Mouse (Mus musculus): ENCODE measurements at regions not wholly inside any gene's neighbourhood (a gene's known extent, or its start where the extent isn't known, plus 50 kb on each side); places are given as distances from the start of the nearest gene placed in this dataset.

- no peaks in the 10 kb centered on the region for H3K36me3 ChIP-seq
- H3K4me1 ChIP-seq = 0 out of 2 replicates have a peak, but pooled peaks cover 5% of the 10 kb centered on the region
- peaks cover 27% of the 10 kb centered on the region for H3K27me3 ChIP-seq
- no peak overlapping the region for H3K4me3 ChIP-seq (replicated peaks)
- no peak overlapping the region for H3K27ac ChIP-seq (replicated peaks)
- no peak for ATAC-seq (ENCODE audit: insufficient number of reproducible peaks, low FRiP score, low TSS enrichment, low read depth)
- WGBS = 21% methylated on average over 8 of the region's 8 CpGs
- no peak overlapping the region for H3K4me2 ChIP-seq (replicated peaks)
- H3K9ac ChIP-seq = no peak overlapping the region
- H3K9me3 ChIP-seq (replicated peaks) = no peaks in the 10 kb centered on the region
These were observed 111.8 kb upstream of the Csf3r start for GRCm38 (mm10) chr4:125912444-125913049.

DNA sequence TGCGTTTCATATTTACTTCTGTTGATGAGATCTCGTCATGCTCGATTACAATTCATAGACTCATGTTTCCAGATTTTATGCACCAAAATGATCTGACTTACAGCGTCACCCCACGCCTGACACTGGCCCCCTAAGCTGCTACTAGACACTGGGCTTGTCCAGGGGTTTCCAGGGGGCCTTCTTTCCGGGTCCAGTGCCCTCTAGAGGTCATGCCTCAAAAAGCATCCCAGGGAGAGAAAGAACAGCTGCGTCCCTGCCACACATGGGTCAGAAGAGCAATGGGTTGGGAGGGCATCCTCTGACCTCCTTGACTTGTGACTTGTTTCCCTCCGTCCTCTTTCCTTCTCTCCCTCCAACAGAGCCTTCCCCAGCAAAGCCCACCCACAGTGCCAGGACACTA, 109.2 kb upstream of the Csf3r start:
- H3K9me3 ChIP-seq (replicated peaks) = no peaks in the 10 kb centered on the region
- H3K9ac ChIP-seq = no peak overlapping the region
- H3K4me2 ChIP-seq (replicated peaks) = no peak overlapping the region
- H3K27ac ChIP-seq (replicated peaks) = no peak overlapping the region
- ATAC-seq (ENCODE audit: insufficient number of reproducible peaks, low FRiP score, low TSS enrichment, low read depth) = no peak
- H3K27me3 ChIP-seq = peaks cover 24% of the 10 kb centered on the region
- 0 out of 2 replicates have a peak, but pooled peaks cover 5% of the 10 kb centered on the region for H3K4me1 ChIP-seq
- WGBS = 24% methylated on average over 8 of the region's 8 CpGs
- no peaks in the 10 kb centered on the region for H3K36me3 ChIP-seq
- no peak overlapping the region for H3K4me3 ChIP-seq (replicated peaks)

GRCm38 (mm10) chr4:125917210-125917609, 107.1 kb upstream of the Csf3r start:
- ATAC-seq (ENCODE audit: insufficient number of reproducible peaks, low FRiP score, low TSS enrichment, low read depth) = no peak
- no peaks in the 10 kb centered on the region for H3K36me3 ChIP-seq
- peaks cover 25% of the 10 kb centered on the region for H3K27me3 ChIP-seq
- H3K4me1 ChIP-seq = peaks cover 16% of the 10 kb centered on the region
- H3K4me2 ChIP-seq (replicated peaks) = no peak overlapping the region
- no peak overlapping the region for H3K9ac ChIP-seq
- H3K27ac ChIP-seq (replicated peaks) = no peak overlapping the region
- H3K9me3 ChIP-seq (replicated peaks) = no peaks in the 10 kb centered on the region
- H3K4me3 ChIP-seq (replicated peaks) = no peak overlapping the region
- WGBS = 14% methylated on average over 6 of the region's 6 CpGs

DNA sequence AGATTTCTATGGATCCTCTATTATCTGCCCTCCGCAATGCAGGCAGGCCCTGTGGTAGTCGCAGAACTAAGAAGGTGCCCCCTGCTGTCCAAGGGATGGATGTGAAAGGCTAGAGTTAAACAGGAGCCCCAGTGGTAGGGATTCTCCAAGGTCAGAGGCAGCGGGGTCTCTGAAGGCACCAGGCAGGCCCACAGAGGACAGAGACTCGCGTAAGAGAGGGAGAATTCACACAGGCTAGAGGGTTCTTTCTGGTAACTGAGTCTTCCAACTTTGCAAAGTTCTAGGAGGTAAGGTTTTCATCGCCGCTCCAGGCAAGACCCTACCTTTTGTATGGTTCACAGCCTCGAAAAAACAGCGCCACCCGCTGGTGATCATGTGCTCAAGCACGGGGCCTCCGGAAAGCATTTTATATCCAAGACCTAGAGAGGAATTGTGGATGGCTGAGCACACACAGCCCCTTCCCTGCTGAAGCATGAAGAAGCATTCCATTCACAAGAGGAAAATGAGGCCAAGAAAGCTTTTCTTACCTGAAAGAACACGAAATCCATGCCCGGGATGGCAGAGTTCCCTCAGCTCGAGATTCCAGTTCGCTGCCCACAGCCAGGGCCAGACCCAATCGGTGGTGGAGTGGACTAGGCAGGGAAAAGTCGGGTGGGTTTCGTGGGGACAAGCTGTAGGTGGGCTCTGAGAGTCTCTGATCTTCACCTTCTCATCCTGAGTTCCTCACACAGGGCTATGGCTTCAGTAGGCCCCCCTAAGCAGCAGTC, 102.6 kb upstream of the Csf3r start:
- H3K27me3 ChIP-seq = peaks cover 14% of the 10 kb centered on the region
- ATAC-seq (ENCODE audit: insufficient number of reproducible peaks, low FRiP score, low TSS enrichment, low read depth) = no peak
- H3K36me3 ChIP-seq = no peaks in the 10 kb centered on the region
- H3K9ac ChIP-seq = no peak overlapping the region
- H3K4me3 ChIP-seq (replicated peaks) = no peak overlapping the region
- H3K9me3 ChIP-seq (replicated peaks) = no peaks in the 10 kb centered on the region
- no peak overlapping the region; the same call in 1 of the 2 replicates for H3K4me2 ChIP-seq (replicated peaks)
- WGBS = 15% methylated on average over 19 of the region's 19 CpGs
- peaks cover 19% of the 10 kb centered on the region for H3K4me1 ChIP-seq
- H3K27ac ChIP-seq (replicated peaks) = no peak overlapping the region

GRCm38 (mm10) chr4:125922317-125922878, 102.0 kb upstream of the Csf3r start:
- Histone ChIP-seq H3K27me3 (peaks cover 14% of the 10 kb centered on the region), H3K4me2 (replicated peaks) (no peak overlapping the region), H3K9ac (no peak overlapping the region), H3K4me1 (peaks cover 15% of the 10 kb centered on the region), H3K9me3 (replicated peaks) (no peaks in the 10 kb centered on the region), H3K27ac (replicated peaks) (no peak overlapping the region), H3K4me3 (replicated peaks) (no peak overlapping the region), H3K36me3 (no peaks in the 10 kb centered on the region)
- no peak for ATAC-seq (ENCODE audit: insufficient number of reproducible peaks, low FRiP score, low TSS enrichment, low read depth)
- WGBS = 21% methylated on average over 11 of the region's 11 CpGs

GRCm38 (mm10) chr4:125923225-125923624, 101.1 kb upstream of the Csf3r start:
- no peak for ATAC-seq (ENCODE audit: insufficient number of reproducible peaks, low FRiP score, low TSS enrichment, low read depth)
- no peaks in the 10 kb centered on the region for H3K9me3 ChIP-seq (replicated peaks)
- H3K4me3 ChIP-seq (replicated peaks) = no peak overlapping the region
- 48% methylated on average over 7 of the region's 7 CpGs for WGBS
- peaks cover 14% of the 10 kb centered on the region for H3K4me1 ChIP-seq
- no peak overlapping the region for H3K4me2 ChIP-seq (replicated peaks)
- no peaks in the 10 kb centered on the region for H3K36me3 ChIP-seq
- peaks cover 14% of the 10 kb centered on the region for H3K27me3 ChIP-seq
- H3K9ac ChIP-seq = no peak overlapping the region
- H3K27ac ChIP-seq (replicated peaks) = no peak overlapping the region

GRCm38 (mm10) chr4:125928196-125928595, 96.2 kb upstream of the Csf3r start:
- WGBS = 50% methylated on average over 4 of the region's 4 CpGs
- peaks cover 2% of the 10 kb centered on the region; the same call in 1 of the 2 replicates for H3K4me1 ChIP-seq
- ATAC-seq (ENCODE audit: insufficient number of reproducible peaks, low FRiP score, low TSS enrichment, low read depth) = no peak
- H3K4me3 ChIP-seq (replicated peaks) = no peak overlapping the region
- H3K27ac ChIP-seq (replicated peaks) = no peak overlapping the region
- no peak overlapping the region for H3K9ac ChIP-seq
- no peak overlapping the region for H3K4me2 ChIP-seq (replicated peaks)
- H3K9me3 ChIP-seq (replicated peaks) = no peaks in the 10 kb centered on the region
- no peaks in the 10 kb centered on the region for H3K27me3 ChIP-seq
- H3K36me3 ChIP-seq = no peaks in the 10 kb centered on the region

GRCm38 (mm10) chr4:125929122-125929772, 95.1 kb upstream of the Csf3r start:
- Histone ChIP-seq H3K27me3 (no peaks in the 10 kb centered on the region), H3K4me2 (replicated peaks) (no peak overlapping the region), H3K4me3 (replicated peaks) (no peak overlapping the region), H3K36me3 (no peaks in the 10 kb centered on the region), H3K9ac (no peak overlapping the region), H3K27ac (replicated peaks) (no peak overlapping the region), H3K4me1 (peaks cover 2% of the 10 kb centered on the region; the same call in 1 of the 2 replicates), H3K9me3 (replicated peaks) (no peaks in the 10 kb centered on the region)
- ATAC-seq (ENCODE audit: insufficient number of reproducible peaks, low FRiP score, low TSS enrichment, low read depth) = no peak
- WGBS = 54% methylated on average over 17 of the region's 17 CpGs

- H3K36me3 ChIP-seq = no peaks in the 10 kb centered on the region
- peaks cover 2% of the 10 kb centered on the region; the same call in 1 of the 2 replicates for H3K4me1 ChIP-seq
- H3K27me3 ChIP-seq = no peaks in the 10 kb centered on the region
- H3K4me3 ChIP-seq (replicated peaks) = no peak overlapping the region
- no peak overlapping the region for H3K27ac ChIP-seq (replicated peaks)
- no peaks in the 10 kb centered on the region for H3K9me3 ChIP-seq (replicated peaks)
- no peak for ATAC-seq (ENCODE audit: insufficient number of reproducible peaks, low FRiP score, low TSS enrichment, low read depth)
- H3K4me2 ChIP-seq (replicated peaks) = no peak overlapping the region
- H3K9ac ChIP-seq = no peak overlapping the region
- WGBS = 53% methylated on average over 10 of the region's 10 CpGs
These were observed 93.6 kb upstream of the Csf3r start for GRCm38 (mm10) chr4:125930764-125931163.

- Histone ChIP-seq H3K27me3 (no peaks in the 10 kb centered on the region), H3K9ac (no peak overlapping the region), H3K4me3 (replicated peaks) (no peak overlapping the region), H3K27ac (replicated peaks) (no peak overlapping the region), H3K9me3 (replicated peaks) (no peaks in the 10 kb centered on the region), H3K4me1 (peaks cover 2% of the 10 kb centered on the region; the same call in 1 of the 2 replicates), H3K36me3 (no peaks in the 10 kb centered on the region), H3K4me2 (replicated peaks) (no peak overlapping the region)
- no peak for ATAC-seq (ENCODE audit: insufficient number of reproducible peaks, low FRiP score, low TSS enrichment, low read depth)
- WGBS = 61% methylated on average over 6 of the region's 6 CpGs
These were observed 93.0 kb upstream of the Csf3r start for GRCm38 (mm10) chr4:125931321-125931720.

- H3K27ac ChIP-seq (replicated peaks) = no peak overlapping the region
These were observed 92.2 kb upstream of the Csf3r start for GRCm38 (mm10) chr4:125932036-125932756.

More at GRCm38 (mm10) chr4:125932036-125932756, 92.2 kb upstream of the Csf3r start:
- Histone ChIP-seq H3K4me3 (replicated peaks) (no peak overlapping the region), H3K27me3 (no peaks in the 10 kb centered on the region), H3K4me1 (peaks cover 2% of the 10 kb centered on the region; the same call in 1 of the 2 replicates), H3K36me3 (no peaks in the 10 kb centered on the region), H3K9me3 (replicated peaks) (no peaks in the 10 kb centered on the region), H3K9ac (no peak overlapping the region), H3K4me2 (replicated peaks) (no peak overlapping the region)
- 36% methylated on average over 22 of the region's 22 CpGs for WGBS
- ATAC-seq (ENCODE audit: insufficient number of reproducible peaks, low FRiP score, low TSS enrichment, low read depth) = no peak
